Mouse (Mus musculus): ENCODE data around the gene Lrrc8e. TPM values are rescaled to one million over a fixed set of nuclear protein-coding genes. Genes with fewer than 3 reads are reported as not detected.

Lrrc8e gene
- total and polyA plus RNA-seq, 3 experiments, result 0.25 TPM; not detected in 2

DNA sequence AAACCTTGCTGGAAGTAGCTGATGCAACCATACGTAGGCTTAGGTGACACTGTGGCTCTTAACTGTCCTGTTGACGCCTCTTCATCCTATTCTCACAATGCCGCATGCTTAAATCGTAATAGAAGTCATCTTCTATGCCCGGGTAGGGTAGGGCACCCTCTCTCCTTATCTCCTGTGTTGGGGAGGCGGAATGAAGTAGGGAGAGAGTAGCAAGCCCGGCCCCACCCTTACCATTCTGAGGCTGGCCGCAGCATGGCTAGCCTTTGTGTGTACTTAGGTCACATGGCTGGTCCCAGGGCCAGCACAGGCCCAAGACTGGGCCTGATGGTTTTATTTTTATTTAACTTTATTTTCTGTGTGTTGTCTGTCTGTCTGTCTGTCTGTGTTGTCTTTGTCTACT, 20.6 kb downstream of the Lrrc8e start:
- Histone ChIP-seq H3K4me3 (replicated peaks in 1 of 3; ENCODE audit: low read depth in 2 of 3, low read length in 2 of 3, poor library complexity in 1 of 3) (no peak overlapping the region), H3K79me2 (replicated peaks; ENCODE audit: control insufficient read depth, extremely low read depth, insufficient read depth, poor library complexity, severe bottlenecking) (no peaks in the 10 kb centered on the region), H3K27me3 (replicated peaks) (no peaks in the 10 kb centered on the region), H3K36me3 (replicated peaks in 1 of 2; ENCODE audit: control insufficient read depth in 1 of 2, insufficient read depth in 1 of 2, low read length in 1 of 2) (peaks cover 73 to 90% of the 10 kb centered on the region in 2 experiments), H3K27ac (ENCODE audit: insufficient read depth, low read depth) (no peak overlapping the region), H3K4me1 (ENCODE audit: control insufficient read depth in 1 of 2, insufficient read depth in 2 of 2) (peaks cover 1 to 3% of the 10 kb centered on the region in 2 experiments; a peak in 2 of 4 replicates), H3K9ac (ENCODE audit: insufficient read depth, low read depth) (no peak overlapping the region), H3K4me2 (ENCODE audit: insufficient read depth, low read depth, poor library complexity, severe bottlenecking) (no peak overlapping the region), H3K9me3 (replicated peaks; ENCODE audit: low read length) (no peaks in the 10 kb centered on the region)
- DNase-seq (ENCODE audit: extremely low read depth), result no peak
- in situ Hi-C loops (cut with MboI; ENCODE audit: low pct_ligation_motif_present, low pct_unique_long_range_greater_than_20kb, low sequenced_read_pairs) (no loop called here), dilution Hi-C loops (cut with MboI; ENCODE audit: extremely low pct_ligation_motif_present, extremely low pct_unique_long_range_greater_than_20kb, low sequenced_read_pairs) (no loop called here)
- no peak for TF ChIP-seq TBP (conservative IDR thresholded peaks at IDR 0.05; ENCODE audit: low read depth, low read length)
- TF ChIP-seq SMC3 (IDR thresholded peaks at IDR 0.05; ENCODE audit: low read depth, low read length), result no peak
- TF ChIP-seq POLR2A (IDR thresholded peaks at IDR 0.05; ENCODE audit: low read depth, low read length), result no peak
- no peak for TF ChIP-seq CHD2 (IDR thresholded peaks at IDR 0.05; ENCODE audit: low read length)
- TF ChIP-seq IRF4 (IDR thresholded peaks at IDR 0.05; ENCODE audit: low read depth, low read length), result no peak
- TF ChIP-seq ZC3H11A (IDR thresholded peaks at IDR 0.05; ENCODE audit: low read depth, low read length), result no peak
- TF ChIP-seq RAD21 (IDR thresholded peaks at IDR 0.05; ENCODE audit: low read depth, low read length), result no peak
- TF ChIP-seq MXI1 (IDR thresholded peaks at IDR 0.05; ENCODE audit: low read depth, low read length), result no peak
- no peak for TF ChIP-seq BHLHE40 (IDR thresholded peaks at IDR 0.05; ENCODE audit: low read depth, low read length)
- no peak for TF ChIP-seq USF1 (IDR thresholded peaks at IDR 0.05; ENCODE audit: low read depth, low read length)
- no peak for TF ChIP-seq CHD1 (IDR thresholded peaks at IDR 0.05; ENCODE audit: low read depth, low read length)
- no peak for TF ChIP-seq ETS1 (conservative IDR thresholded peaks at IDR 0.05; ENCODE audit: low read depth, low read length)
- no peak for TF ChIP-seq E2F4 (IDR thresholded peaks at IDR 0.05; ENCODE audit: insufficient replicate concordance, low read depth, low read length)
- TF ChIP-seq UBTF (IDR thresholded peaks at IDR 0.05; ENCODE audit: low read depth, low read length), result no peak
- TF ChIP-seq USF2 (conservative IDR thresholded peaks at IDR 0.05; ENCODE audit: low read depth, low read length), result no peak
- no peak for TF ChIP-seq HCFC1 (IDR thresholded peaks at IDR 0.05; ENCODE audit: low read depth, low read length)
- no peak for TF ChIP-seq CTCF (conservative IDR thresholded peaks at IDR 0.05 in 1 of 2, IDR thresholded peaks at IDR 0.05 in 1 of 2; ENCODE audit: low read depth in 2 of 2, low read length in 2 of 2)

DNA sequence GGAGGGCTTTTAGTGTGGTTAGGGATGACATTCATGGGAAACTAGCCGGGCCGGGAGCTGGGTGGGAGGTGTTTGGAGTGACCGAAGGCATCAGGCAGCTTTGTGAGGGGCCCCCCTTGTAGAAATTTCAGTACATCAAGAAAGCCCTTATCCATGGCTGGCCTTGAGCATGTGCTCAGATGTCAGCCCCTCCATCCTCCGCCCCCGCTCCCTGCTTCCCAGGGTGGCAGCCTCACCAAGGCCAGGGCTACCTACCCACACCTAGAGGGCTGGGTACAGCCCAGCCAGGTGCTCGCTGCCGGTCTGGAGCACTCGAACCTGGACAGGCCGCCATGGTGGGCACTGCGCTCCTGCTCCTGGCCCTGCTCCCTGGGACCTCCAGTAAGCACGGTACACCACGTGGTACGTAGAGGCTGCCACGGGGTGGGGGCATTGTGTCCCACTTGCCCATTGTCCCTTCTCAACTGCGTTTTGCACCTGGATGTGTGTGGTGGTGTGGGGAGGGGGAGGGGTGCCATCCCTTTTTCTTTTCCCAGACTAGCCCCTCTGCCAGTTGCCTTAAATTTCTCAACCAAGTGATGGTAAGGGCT, 21.4 kb downstream of the Lrrc8e start, which contains the start of gene Tgfbr3l:
Gene Tgfbr3l (plus strand): TSS at position 264 of the 590 bp plus-strand sequence.
- Histone ChIP-seq H3K36me3 (replicated peaks in 1 of 2; ENCODE audit: control insufficient read depth in 1 of 2, insufficient read depth in 1 of 2, low read length in 1 of 2) (peaks cover 64 to 82% of the 10 kb centered on the region in 2 experiments), H3K27ac (ENCODE audit: insufficient read depth, low read depth) (0 out of 2 replicates have a peak within 1 kb of the TSS, but pooled peaks have one; percentile 22), H3K9ac (ENCODE audit: insufficient read depth, low read depth) (no peak within 1 kb of the TSS), H3K27me3 (replicated peaks) (no peaks in the 10 kb centered on the region), H3K4me3 (replicated peaks in 1 of 3; ENCODE audit: low read depth in 2 of 3, low read length in 2 of 3, poor library complexity in 1 of 3) (no peak within 1 kb of the TSS), H3K4me1 (ENCODE audit: control insufficient read depth in 1 of 2, insufficient read depth in 2 of 2) (peaks cover 6% of the 10 kb centered on the region in 2 experiments; a peak in 3 of 4 replicates), H3K4me2 (ENCODE audit: insufficient read depth, low read depth, poor library complexity, severe bottlenecking) (no peak within 1 kb of the TSS), H3K79me2 (replicated peaks; ENCODE audit: control insufficient read depth, extremely low read depth, insufficient read depth, poor library complexity, severe bottlenecking) (no peaks in the 10 kb centered on the region), H3K9me3 (replicated peaks; ENCODE audit: low read length) (no peaks in the 10 kb centered on the region)
- TF ChIP-seq USF2 (conservative IDR thresholded peaks at IDR 0.05; ENCODE audit: low read depth, low read length), result no peak
- TF ChIP-seq ELF1 (IDR thresholded peaks at IDR 0.05; ENCODE audit: low read depth, low read length), result no peak
- TF ChIP-seq POLR2A (IDR thresholded peaks at IDR 0.05; ENCODE audit: low read depth, low read length), result no peak
- TF ChIP-seq UBTF (IDR thresholded peaks at IDR 0.05; ENCODE audit: low read depth, low read length), result no peak
- TF ChIP-seq IRF4 (IDR thresholded peaks at IDR 0.05; ENCODE audit: low read depth, low read length), result no peak
- TF ChIP-seq MAX (IDR thresholded peaks at IDR 0.05; ENCODE audit: low read length), result no peak
- TF ChIP-seq ZKSCAN1 (IDR thresholded peaks at IDR 0.05; ENCODE audit: borderline replicate concordance, low read depth, low read length), result no peak
- no peak for TF ChIP-seq SMC3 (IDR thresholded peaks at IDR 0.05; ENCODE audit: low read depth, low read length)
- no peak for TF ChIP-seq MXI1 (IDR thresholded peaks at IDR 0.05; ENCODE audit: low read depth, low read length)
- dilution Hi-C loops (cut with MboI; ENCODE audit: extremely low pct_ligation_motif_present, extremely low pct_unique_long_range_greater_than_20kb, low sequenced_read_pairs), result no loop called here
- no peak for DNase-seq (ENCODE audit: extremely low read depth)
- in situ Hi-C loops (cut with MboI; ENCODE audit: low pct_ligation_motif_present, low pct_unique_long_range_greater_than_20kb, low sequenced_read_pairs), result no loop called here

Data from CH12.LX (cell line).